In the genomic region with DNA sequence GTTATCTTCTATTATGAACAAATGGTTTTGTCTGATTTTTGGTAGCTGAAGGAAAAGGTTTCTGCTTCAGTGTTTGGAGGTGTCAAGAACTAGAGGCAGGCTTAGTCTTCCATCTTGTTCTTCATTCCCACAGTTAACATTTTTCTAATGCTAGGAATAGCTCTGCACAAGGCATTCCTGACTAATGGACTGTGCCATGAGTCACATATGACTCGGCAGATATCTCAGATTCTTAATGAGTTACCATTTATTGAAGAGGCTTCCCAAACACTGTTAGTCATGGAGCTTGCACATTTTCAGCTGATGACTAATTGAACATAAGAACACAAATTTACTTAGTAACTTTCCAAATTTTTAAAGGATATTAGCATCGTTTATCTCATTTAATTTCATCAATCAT, we compare ENCODE assay signal across 21 mouse cellular contexts. TPM values are rescaled to one million over a fixed set of nuclear protein-coding genes. Genes with fewer than 3 reads are reported as not detected.
A peak's percentile ranks its signal among the peaks of the same experiment; 100 is the strongest.
DNase-seq lines count a peak whose midpoint lies in the region; ATAC-seq lines count a peak whose summit lies in the region.
"Had no signal": no experiment of that assay in that cellular context is flagged by ENCODE, and none has a peak within 500 bp of the region (broad histone marks: within the 10 kb centered on the region; RNA-seq: fewer than 3 reads in every experiment).

No protein-coding gene starts in this region.

- ATAC-seq in megakaryocyte, adult 5-6 weeks (ENCODE audit: poor library complexity, severe bottlenecking) = no peak

- DNase-seq in adrenal gland, postnatal 36 days = peak; percentile 5 to 20
- no peak for DNase-seq in adrenal gland, postnatal 4 days (ENCODE audit: low spot score in 2 of 2)
- peak; percentile 7 for DNase-seq in kidney, postnatal 14 days
- no peak for DNase-seq in kidney, postnatal 10 days
- DNase-seq in NIH3T3 (ENCODE audit: low read depth) = peak; percentile 29
- DNase-seq in embryo, embryonic 10.5 days (ENCODE audit: low spot score) = no peak
- DNase-seq: B cell, adult 2 months; cerebellum, adult 11 months; cerebellum, postnatal 14 days; embryo, embryonic 11 days; gastrocnemius, postnatal 14 days; heart, adult 2 months; heart, postnatal 36 days; layer of hippocampus, postnatal 36 days; liver, embryonic 13.5 days; lung, embryonic 14.5 days; retina, postnatal 1 day; thymus, postnatal 14 days had no signal

RNA-seq across cellular contexts. Expression of gene Lgsn, which starts 19.3 kb away (rescaled TPM):
- not detected for total RNA-seq in adrenal gland, postnatal 36 days (2021)
- not detected for total RNA-seq in adrenal gland, postnatal 4 days (2021)
- not detected in 2 replicates for total RNA-seq in megakaryocyte, adult 5-6 weeks (2015)
- total RNA-seq in megakaryocyte, adult 5-6 weeks (2017) = not detected in 2 replicates
- total RNA-seq: gastrocnemius, postnatal 14 days; heart, adult 2 months; heart, postnatal 36 days; layer of hippocampus, adult 18-20 months; layer of hippocampus, postnatal 36 days; left cerebral cortex, postnatal 14 days had no signal

Comparison
In these comparisons a context has a peak if more than half of its experiments do, and no peak if none do; other contexts are left out.
1. DNase-seq: peak in adrenal gland, postnatal 36 days (2 of 2), kidney, postnatal 14 days (single experiment) and NIH3T3 (single experiment); none in adrenal gland, postnatal 4 days (0 of 2), kidney, postnatal 10 days (single experiment) and embryo, embryonic 10.5 days (single experiment).